Mouse (Mus musculus) thymus, postnatal 25 days (tissue): ENCODE data around the gene Ndrg3.
"Not testable (repeated sequence)": the region's sequence is repeated elsewhere in the genome, so short reads cannot be mapped to it uniquely, and the experiment has no call there.

Source experiments
- DNase-seq: peaks from one replicate; pipeline ENCODE4 v3.0.0; 2022

Gene Ndrg3

GRCm38 (mm10) chr2:156933426-156933825, 58.4 kb downstream of the Ndrg3 start:
- no peak for DNase-seq

GRCm38 (mm10) chr2:156931421-156931820, 60.4 kb downstream of the Ndrg3 start:
- no peak for DNase-seq

- DNase-seq, result no peak
These were observed 61.3 kb downstream of the Ndrg3 start for GRCm38 (mm10) chr2:156930549-156930948.

GRCm38 (mm10) chr2:156929519-156930120, 62.2 kb downstream of the Ndrg3 start:
- DNase-seq, result no peak

DNA sequence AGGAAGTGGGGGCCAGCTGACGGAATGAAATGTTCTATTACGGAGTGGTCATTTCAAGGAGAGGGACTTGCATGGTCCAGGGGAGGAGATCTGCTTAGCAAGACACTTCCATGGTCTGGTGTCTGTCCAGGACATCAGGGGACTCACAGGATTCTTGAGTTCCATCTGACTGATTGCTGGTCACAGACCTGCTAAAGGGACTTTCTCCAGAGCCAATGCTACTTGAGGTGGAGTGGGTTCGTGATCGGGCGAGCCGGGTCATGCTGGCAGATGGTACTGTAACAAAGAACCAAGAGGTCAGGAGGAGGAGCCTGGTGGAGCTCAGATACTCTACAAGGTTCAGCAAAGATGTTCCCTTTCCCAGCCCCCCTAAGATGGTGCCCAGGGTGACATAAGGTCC, 63.2 kb downstream of the Ndrg3 start:
- DNase-seq, result no peak

GRCm38 (mm10) chr2:156927663-156928062, 64.2 kb downstream of the Ndrg3 start:
- no peak for DNase-seq

DNA sequence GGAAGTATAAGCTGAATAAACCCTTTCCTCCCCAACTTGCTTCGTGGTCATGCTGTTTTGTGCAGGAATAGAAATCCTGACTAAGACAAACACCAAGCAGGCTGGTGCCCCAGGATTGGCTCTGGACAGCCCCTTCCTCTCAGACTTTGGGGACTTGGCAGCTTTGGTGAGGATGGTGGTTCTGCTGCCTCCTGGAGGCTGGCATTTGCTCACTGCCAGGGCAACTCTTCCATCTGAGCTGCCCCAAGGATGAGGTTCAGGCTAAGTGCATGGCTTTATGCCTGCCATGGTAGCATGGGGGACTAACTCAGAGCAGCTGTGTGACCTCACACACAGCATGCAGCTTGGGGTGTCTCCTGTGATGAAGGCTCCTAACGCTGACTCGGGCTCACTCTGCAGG, 66.2 kb downstream of the Ndrg3 start:
- DNase-seq, result peak; percentile 25

DNA sequence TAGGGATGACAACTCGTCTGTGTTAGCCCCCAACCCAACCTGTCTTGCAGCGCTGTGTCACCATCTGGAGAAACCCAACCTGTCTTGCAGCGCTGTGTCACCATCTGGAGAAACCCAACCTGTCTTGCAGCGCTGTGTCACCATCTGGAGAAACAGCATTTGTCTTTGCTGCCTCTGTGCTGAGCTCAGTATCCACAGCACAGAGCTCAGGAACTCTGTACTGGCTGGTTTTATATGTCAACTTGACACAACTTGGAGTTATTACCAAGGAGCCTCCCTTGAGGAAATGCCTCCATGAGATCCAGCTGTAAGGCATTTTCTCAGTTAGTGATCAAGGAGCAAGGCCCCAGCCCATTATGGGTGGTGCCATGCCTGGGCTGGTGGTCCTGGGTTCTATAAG, 66.8 kb downstream of the Ndrg3 start:
- DNase-seq, result not testable (repeated sequence)

DNA sequence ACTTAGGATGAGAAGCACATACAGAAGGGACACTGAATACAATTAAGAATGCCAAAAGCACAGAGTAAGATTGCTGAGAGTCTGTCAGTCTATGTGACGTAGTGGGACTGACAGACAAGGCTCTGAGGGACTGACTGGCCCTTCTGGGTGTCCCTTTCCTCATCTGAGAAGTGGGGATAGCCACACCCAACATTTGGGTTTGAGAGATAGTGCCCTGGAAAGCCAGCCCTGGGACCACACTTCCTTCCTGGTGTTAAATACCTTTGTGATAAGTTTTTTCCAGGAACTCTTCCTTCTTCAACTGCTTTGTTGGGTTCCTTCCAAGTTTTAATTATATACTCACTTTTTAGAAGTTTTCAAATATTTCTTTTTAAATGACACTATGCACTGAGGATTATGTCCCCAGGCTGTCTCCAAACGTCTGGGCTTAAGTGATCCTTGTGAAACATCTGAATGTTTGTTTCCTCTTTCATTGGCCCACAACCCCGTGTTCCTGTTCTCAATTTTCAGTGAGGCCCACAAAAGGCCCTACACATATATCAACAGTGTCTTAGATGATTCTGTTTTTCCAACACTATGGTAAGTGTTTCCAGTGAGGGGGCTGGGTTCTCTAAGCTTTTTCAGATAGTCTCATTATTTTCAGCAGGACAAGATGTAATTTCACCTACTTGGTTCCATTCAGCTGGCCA, 67.5 kb downstream of the Ndrg3 start:
- DNase-seq, result no peak

DNA sequence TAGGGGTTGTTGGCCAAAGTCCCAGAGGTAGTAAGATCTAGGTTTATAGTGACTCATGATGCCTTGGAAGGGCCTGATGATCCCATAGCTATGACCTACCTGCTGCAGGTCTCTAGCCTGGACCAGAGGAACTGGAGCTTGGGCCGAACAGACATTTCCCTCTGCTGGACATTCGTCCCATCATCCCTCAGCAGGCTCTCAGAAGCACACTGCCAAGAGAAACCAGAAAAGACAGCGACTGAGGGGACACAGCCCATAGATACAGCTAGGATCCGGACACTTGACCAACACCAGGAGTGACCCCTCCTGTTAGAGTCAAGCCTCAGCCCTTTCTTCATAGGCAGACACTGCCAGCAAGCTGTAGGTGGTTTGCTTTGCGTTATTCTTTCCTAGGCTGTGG, 68.8 kb downstream of the Ndrg3 start:
- no peak for DNase-seq

GRCm38 (mm10) chr2:156919796-156920195, 72.1 kb downstream of the Ndrg3 start:
- peak; percentile 35 for DNase-seq

- DNase-seq, result not testable (repeated sequence)
These were observed 72.7 kb downstream of the Ndrg3 start for GRCm38 (mm10) chr2:156919191-156919590.

DNA sequence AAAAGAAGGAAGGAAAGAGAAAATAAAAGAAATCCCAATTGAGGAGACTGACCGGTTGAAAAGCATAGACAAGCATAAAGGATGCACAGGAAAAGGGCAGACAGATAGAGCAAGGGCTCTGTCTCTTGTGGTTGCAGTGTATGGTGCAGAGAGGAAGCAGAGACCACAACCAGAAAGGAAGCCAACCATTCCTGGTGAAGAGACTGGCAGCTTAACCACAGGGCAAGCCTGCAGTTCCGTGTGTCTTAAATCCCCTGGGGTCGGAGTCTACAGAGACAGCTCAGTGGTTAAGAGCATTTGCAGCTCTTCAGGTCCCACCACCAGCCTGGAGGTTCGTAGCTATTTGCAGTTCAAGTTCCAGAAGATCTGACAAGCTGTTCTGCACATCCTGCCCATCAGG, 73.3 kb downstream of the Ndrg3 start:
- peak; percentile 54 for DNase-seq

GRCm38 (mm10) chr2:156916419-156917125, 75.3 kb downstream of the Ndrg3 start:
- no peak for DNase-seq

DNA sequence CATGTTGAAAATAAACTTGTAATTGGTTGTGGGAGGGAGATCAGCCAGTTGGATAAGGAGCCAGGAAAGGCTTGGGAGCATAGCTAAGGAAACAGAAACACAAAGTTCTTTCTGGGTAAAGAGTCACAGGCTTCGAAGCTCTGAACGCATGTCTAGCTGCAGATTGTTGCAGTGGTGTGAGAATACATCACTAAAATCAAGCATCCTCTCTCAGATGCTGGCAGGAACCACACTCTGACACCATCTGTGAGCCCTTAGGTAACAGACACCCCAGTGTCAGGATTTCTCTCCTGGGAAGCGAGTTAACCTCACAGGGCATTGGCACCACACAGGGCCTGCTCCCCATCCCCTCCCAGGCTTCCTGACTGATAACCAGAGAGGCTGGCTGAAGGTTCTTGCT, 76.3 kb downstream of the Ndrg3 start:
- no peak for DNase-seq

DNA sequence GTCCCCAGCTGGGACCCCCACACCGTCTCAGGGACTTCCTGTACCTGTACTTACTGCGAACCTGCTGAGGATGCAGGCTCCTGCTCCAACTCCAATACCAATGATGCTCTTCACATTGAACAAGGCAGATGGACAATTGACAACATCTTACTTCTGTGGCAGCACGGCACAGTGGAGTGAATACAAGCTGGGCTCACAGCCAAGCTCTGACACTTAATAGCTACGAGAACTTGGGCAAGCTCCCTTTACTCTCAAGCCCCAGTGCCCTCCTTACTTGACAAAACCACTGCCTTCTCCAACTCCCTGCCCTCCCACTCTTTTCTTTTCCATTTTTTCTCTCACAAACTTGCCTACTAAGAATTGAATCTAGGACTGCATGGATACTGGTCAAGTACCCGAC, 78.7 kb downstream of the Ndrg3 start:
- DNase-seq, result no peak

- not testable (repeated sequence) for DNase-seq
These were observed 85.9 kb downstream of the Ndrg3 start for GRCm38 (mm10) chr2:156905931-156906330.

- no peak for DNase-seq
These were observed 86.7 kb downstream of the Ndrg3 start for GRCm38 (mm10) chr2:156904976-156905717.

- no peak for DNase-seq
These were observed 88.5 kb downstream of the Ndrg3 start for GRCm38 (mm10) chr2:156903367-156903766.

GRCm38 (mm10) chr2:156902411-156902810, 89.4 kb downstream of the Ndrg3 start:
- not testable (repeated sequence) for DNase-seq

GRCm38 (mm10) chr2:156901883-156902282, 90.0 kb downstream of the Ndrg3 start:
- no peak for DNase-seq

- no peak for DNase-seq
These were observed 90.5 kb downstream of the Ndrg3 start for GRCm38 (mm10) chr2:156901344-156901743.

DNA sequence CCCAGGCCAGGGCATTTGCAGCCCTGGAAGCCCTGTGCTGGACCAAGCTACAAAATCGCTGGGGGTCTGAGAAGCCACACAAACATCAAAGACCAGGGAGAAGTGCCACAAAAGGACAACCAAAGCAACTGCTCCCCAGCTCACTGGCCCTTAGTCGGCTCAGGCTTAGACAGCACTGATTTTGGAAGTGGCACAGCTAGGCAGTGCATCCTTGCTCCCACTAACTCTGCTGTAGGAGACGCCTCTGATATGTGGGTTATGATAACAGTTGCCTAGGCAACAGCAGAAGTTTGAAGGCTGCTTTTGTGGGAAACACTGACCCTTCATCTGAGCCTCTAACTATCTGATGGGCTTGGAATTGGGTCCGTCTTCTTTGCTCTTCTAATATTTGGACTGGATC, 92.7 kb downstream of the Ndrg3 start:
- no peak for DNase-seq
